Mouse (Mus musculus) lung, postnatal 0 days (tissue): ENCODE measurements around the gene Rasgrf1. TPM values are rescaled to one million over a fixed set of nuclear protein-coding genes. Genes with fewer than 3 reads are reported as not detected.

Experiments
- ATAC-seq: fragments of 200-750 bp; cut with Nextera tagmentation; 2 replicates; pipeline ENCODE4 v1.8.0; 2017; ENCODE audit warnings: moderate library complexity
- DNase-seq: peaks from one replicate; pipeline ENCODE4 v3.0.0-alpha.2; 2016; ENCODE audit warnings: low spot score
- H3K27ac ChIP-seq: fragments of 300-500 bp; sonication (generic); 2 replicates; pipeline ENCODE4 v1.5.1; 2014; ENCODE audit warnings: antibody characterized with exemption, mild to moderate bottlenecking, low read length, mixed read lengths
- H3K27me3 ChIP-seq: fragments of 300-500 bp; sonication (generic); replicated peaks from 2 replicates; pipeline ENCODE4 v1.6.1; 2014; ENCODE audit warnings: low read length, mixed read lengths; ENCODE audit not compliant: insufficient read depth
- H3K36me3 ChIP-seq: fragments of 300-500 bp; sonication (generic); 2 replicates; pipeline ENCODE4 v1.6.1; 2014; ENCODE audit warnings: low read length, mixed read lengths; ENCODE audit not compliant: insufficient read depth
- H3K4me1 ChIP-seq: fragments of 300-500 bp; sonication (generic); 2 replicates; pipeline ENCODE4 v1.6.1; 2014; ENCODE audit warnings: antibody characterized with exemption, low read depth, low read length, mixed read lengths; ENCODE audit not compliant: insufficient read depth
- H3K4me2 ChIP-seq: fragments of 300-500 bp; sonication (generic); replicated peaks from 2 replicates; pipeline ENCODE4 v1.6.1; 2014; ENCODE audit warnings: low read depth, mild to moderate bottlenecking, low read length, moderate library complexity, mixed read lengths
- H3K4me3 ChIP-seq: fragments of 300-500 bp; sonication (generic); 2 replicates; pipeline ENCODE4 v1.5.1; 2014; ENCODE audit warnings: low read depth, low read length
- H3K9ac ChIP-seq: fragments of 300-500 bp; sonication (generic); replicated peaks from 2 replicates; pipeline ENCODE4 v1.6.1; 2014; ENCODE audit warnings: low read depth, mild to moderate bottlenecking
- H3K9me3 ChIP-seq: fragments of 300-500 bp; sonication (generic); 2 replicates; pipeline ENCODE4 v1.6.1; 2016; ENCODE audit warnings: low read length, mixed read lengths
- CTCF ChIP-seq: IDR thresholded peaks from 2 replicates; pipeline ENCODE4 v1.5.1; 2016; ENCODE audit warnings: antibody characterized with exemption, mild to moderate bottlenecking
- EP300 ChIP-seq: IDR thresholded peaks from 2 replicates; pipeline ENCODE4 v1.6.1; 2016; ENCODE audit warnings: antibody characterized with exemption, mild to moderate bottlenecking, control low read depth
- WGBS: fragments of 180-500 bp; shearing (Covaris S2); extraction: QIAGEN DNeasy Blood & Tissue Kit; methylation state at CpG from one replicate; pipeline ENCODE4 v1.1.7; 2014; 5-methylcytosine and 5-hydroxymethylcytosine counted together
- polyA plus RNA-seq: library from polyadenylated mRNA; unstranded; fragments of >200 nt; fragmentation: Nextera tagmentation; extraction: Ambion mirVana; gene quantifications from 2 replicates; pipeline ENCODE4 v1.2.1, GENCODE M21; 2015

Rasgrf1 gene
- polyA plus RNA-seq, 1 experiment from 2014 or later: 0.88 TPM

DNA sequence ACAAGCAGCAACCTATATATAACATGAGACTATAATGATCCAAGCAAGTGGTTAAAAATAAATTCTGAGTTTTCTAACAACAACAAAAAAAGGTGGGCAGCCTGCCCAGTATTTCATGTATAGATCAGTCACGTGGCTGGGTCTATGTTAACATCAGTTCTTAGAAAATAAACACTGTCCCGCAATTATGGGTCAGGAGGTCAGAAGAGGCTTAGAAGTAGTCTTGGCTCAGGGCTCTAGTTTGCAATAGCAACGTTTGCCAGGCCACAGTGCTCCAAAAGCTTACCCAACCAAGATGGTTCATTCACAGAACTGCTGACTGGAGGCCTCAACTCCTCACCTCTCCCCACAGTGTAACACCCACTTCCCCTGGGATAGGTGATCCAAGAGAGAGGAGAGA, 69.5 kb downstream of the Rasgrf1 start:
- no peak overlapping the region for H3K4me2 ChIP-seq
- 5% methylated on average over 3 of the region's 3 CpGs for WGBS
- no peaks in the 10 kb centered on the region for H3K27me3 ChIP-seq
- DNase-seq (peak; percentile 87), ATAC-seq (peak; percentile 87)
- H3K27ac ChIP-seq: 0 out of 2 replicates have a peak overlapping the region, but pooled peaks have one; percentile 43
- H3K9me3 ChIP-seq: no peaks in the 10 kb centered on the region
- H3K4me1 ChIP-seq: peaks cover 6% of the 10 kb centered on the region; the same call in 1 of the 2 replicates
- no peak overlapping the region for H3K4me3 ChIP-seq
- H3K9ac ChIP-seq: no peak overlapping the region
- H3K36me3 ChIP-seq: no peaks in the 10 kb centered on the region
- TF ChIP-seq CTCF (no peak), EP300 (peak; percentile 48)

DNA sequence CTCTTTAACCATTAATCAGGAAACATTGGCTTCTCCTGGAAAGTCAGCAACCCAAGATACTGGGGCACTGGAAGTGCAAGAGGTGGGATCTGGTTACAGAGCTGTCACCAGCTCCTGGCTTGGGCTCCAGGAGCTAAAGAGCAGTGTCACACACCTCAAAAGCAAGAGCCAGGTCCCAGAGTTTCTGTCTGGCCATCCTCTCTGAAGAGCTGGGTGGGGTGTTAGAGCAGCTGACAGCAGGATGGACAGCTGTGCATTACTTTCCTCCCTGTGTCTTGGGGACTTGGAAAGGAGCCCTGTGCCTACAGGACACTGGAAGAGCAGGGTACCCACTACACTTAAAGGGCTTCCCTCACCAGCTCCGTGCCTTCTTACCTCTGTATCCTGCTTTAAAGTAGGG, 72.5 kb downstream of the Rasgrf1 start:
- ATAC-seq (no peak), DNase-seq (no peak)
- Histone ChIP-seq H3K9ac (no peak overlapping the region), H3K4me2 (no peak overlapping the region), H3K36me3 (no peaks in the 10 kb centered on the region), H3K27me3 (no peaks in the 10 kb centered on the region), H3K9me3 (no peaks in the 10 kb centered on the region), H3K27ac (no peak overlapping the region), H3K4me1 (peaks cover 6% of the 10 kb centered on the region; the same call in 1 of the 2 replicates), H3K4me3 (no peak overlapping the region)
- TF ChIP-seq CTCF (no peak), EP300 (no peak)
- WGBS: 53% methylated on average over 1 of the region's 1 CpGs

GRCm38 (mm10) chr9:89988053-89988452, 78.3 kb downstream of the Rasgrf1 start:
- H3K27ac ChIP-seq: no peak overlapping the region
- WGBS: 62% methylated on average over 3 of the region's 3 CpGs
- H3K27me3 ChIP-seq: no peaks in the 10 kb centered on the region
- no peaks in the 10 kb centered on the region for H3K4me1 ChIP-seq
- no peak for TF ChIP-seq CTCF
- no peak for TF ChIP-seq EP300
- H3K9ac ChIP-seq: no peak overlapping the region
- H3K36me3 ChIP-seq: no peaks in the 10 kb centered on the region
- ATAC-seq (peak; percentile 72), DNase-seq (peak; percentile 60)
- no peak overlapping the region for H3K4me3 ChIP-seq
- no peak overlapping the region for H3K4me2 ChIP-seq
- no peaks in the 10 kb centered on the region for H3K9me3 ChIP-seq

DNA sequence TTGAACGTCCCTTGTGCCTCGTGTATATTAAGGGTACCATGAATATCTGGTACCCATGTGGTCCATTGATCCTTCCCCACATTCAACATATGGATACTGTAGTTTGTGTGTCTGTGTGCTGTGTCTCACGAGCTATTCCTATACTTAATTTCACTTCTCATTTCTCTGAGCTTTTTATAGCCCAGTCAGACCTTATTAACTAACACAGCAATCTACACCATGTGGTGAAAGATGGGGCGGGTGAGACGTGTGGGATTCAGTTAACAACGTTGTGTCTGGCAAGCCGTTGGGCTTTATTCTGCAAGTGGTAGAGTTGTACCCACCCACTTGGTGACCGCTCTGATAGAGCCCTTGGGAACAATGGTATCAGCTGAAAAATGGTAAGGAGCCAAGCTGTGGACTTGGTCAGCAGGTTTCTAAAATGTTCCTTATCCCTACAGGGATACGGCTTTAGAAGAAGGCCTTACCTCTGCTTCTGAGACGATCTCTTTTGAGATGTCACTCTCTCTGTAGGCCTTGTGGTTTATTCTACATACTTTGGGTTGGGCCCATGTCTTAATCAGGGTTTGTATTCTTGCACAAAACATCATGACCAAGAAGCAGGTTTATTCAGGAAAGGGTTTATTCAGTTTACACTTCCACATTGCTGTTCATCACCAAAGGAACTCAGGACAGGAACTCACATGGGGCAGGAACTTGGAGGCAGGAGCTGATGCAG, 79.3 kb downstream of the Rasgrf1 start:
- 80% methylated on average over 10 of the region's 10 CpGs for WGBS
- Histone ChIP-seq H3K9me3 (no peaks in the 10 kb centered on the region), H3K27ac (no peak overlapping the region), H3K4me1 (no peaks in the 10 kb centered on the region), H3K9ac (no peak overlapping the region), H3K36me3 (no peaks in the 10 kb centered on the region), H3K4me2 (no peak overlapping the region), H3K27me3 (no peaks in the 10 kb centered on the region), H3K4me3 (no peak overlapping the region)
- DNase-seq (no peak), ATAC-seq (no peak)
- TF ChIP-seq EP300 (no peak), CTCF (no peak)

GRCm38 (mm10) chr9:90006432-90006831, 96.7 kb downstream of the Rasgrf1 start:
- H3K36me3 ChIP-seq: no peaks in the 10 kb centered on the region
- no peak overlapping the region for H3K4me2 ChIP-seq
- no peak overlapping the region for H3K4me3 ChIP-seq
- DNase-seq: no peak
- 56% methylated on average over 3 of the region's 3 CpGs for WGBS
- no peak overlapping the region for H3K9ac ChIP-seq
- no peaks in the 10 kb centered on the region for H3K27me3 ChIP-seq
- H3K27ac ChIP-seq: peak overlapping the region; percentile 92
- TF ChIP-seq CTCF (no peak), EP300 (no peak)
- no peak for ATAC-seq
- H3K4me1 ChIP-seq: peaks cover 8% of the 10 kb centered on the region; the same call in 1 of the 2 replicates
- no peaks in the 10 kb centered on the region for H3K9me3 ChIP-seq

DNA sequence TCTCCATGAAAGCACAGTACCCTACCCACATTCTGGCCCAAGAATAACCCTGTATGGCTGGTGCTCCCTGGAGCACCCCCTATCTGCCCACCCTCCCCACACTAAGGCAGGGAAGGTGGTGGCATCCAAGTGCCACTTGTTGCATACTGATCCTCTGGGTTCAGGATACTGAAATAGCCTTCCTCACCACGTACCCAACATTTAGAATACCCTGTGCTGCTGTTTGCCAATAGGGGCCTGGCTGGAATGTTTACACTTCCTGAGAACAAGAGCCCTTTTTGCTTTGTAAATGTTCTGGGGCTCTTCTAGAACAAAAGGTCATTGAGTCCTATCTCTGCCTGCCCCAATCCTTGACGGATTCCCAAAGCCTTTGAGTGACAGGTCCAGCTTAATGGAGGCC, 97.4 kb downstream of the Rasgrf1 start:
- H3K27me3 ChIP-seq: no peaks in the 10 kb centered on the region
- no peaks in the 10 kb centered on the region for H3K36me3 ChIP-seq
- DNase-seq (peak; percentile 88), ATAC-seq (peak; percentile 73)
- H3K27ac ChIP-seq: peak overlapping the region; percentile 92
- no peak overlapping the region for H3K4me2 ChIP-seq
- H3K9me3 ChIP-seq: no peaks in the 10 kb centered on the region
- H3K4me3 ChIP-seq: no peak overlapping the region
- TF ChIP-seq EP300 (peak; percentile 99), CTCF (no peak)
- WGBS: 15% methylated on average over 2 of the region's 2 CpGs
- no peak overlapping the region for H3K9ac ChIP-seq
- H3K4me1 ChIP-seq: peaks cover 8% of the 10 kb centered on the region; the same call in 1 of the 2 replicates
